Mouse (Mus musculus) frontal cortex, adult 2 months (tissue): ENCODE data around the gene Stk10. TPM values are rescaled to one million over a fixed set of nuclear protein-coding genes. Genes with fewer than 3 reads are reported as not detected.
A peak's percentile ranks its signal among the peaks of the same experiment; 100 is the strongest.

ENCODE experiments used
- DNase-seq, 2 experiments: peaks; one replicate each; pipeline ENCODE4 v3.0.0; 2022; ENCODE audit warnings: low spot score in 1 of 2; ENCODE audit errors: extremely low spot score in 1 of 2
- polyA plus RNA-seq: library from polyadenylated mRNA; depleted of rRNA; stranded (reverse); fragments of >200 nt; gene quantifications from 2 replicates; pipeline ENCODE4 v1.2.3, GENCODE M21; 2012

The Stk10 gene
- polyA plus RNA-seq, 1 experiment, result 4.2 TPM

- no peak for DNase-seq
Measured at GRCm38 (mm10) chr11:32548240-32548639, 15.1 kb downstream of the Stk10 start.

GRCm38 (mm10) chr11:32549236-32549635 lies 16.1 kb downstream of the Stk10 start:
- no peak for DNase-seq

- DNase-seq, result no peak
Measured at GRCm38 (mm10) chr11:32550102-32550501, 17.0 kb downstream of the Stk10 start.

GRCm38 (mm10) chr11:32551056-32551455 lies 18.0 kb downstream of the Stk10 start:
- no peak for DNase-seq

GRCm38 (mm10) chr11:32551579-32552297 lies 18.6 kb downstream of the Stk10 start:
- peak in 1 of 2 experiments; percentile 23 for DNase-seq

GRCm38 (mm10) chr11:32552401-32553090 lies 19.4 kb downstream of the Stk10 start:
- DNase-seq, result no peak

GRCm38 (mm10) chr11:32553311-32554140 lies 20.4 kb downstream of the Stk10 start:
- no peak for DNase-seq

GRCm38 (mm10) chr11:32554141-32555091 lies 21.3 kb downstream of the Stk10 start:
- no peak for DNase-seq

- DNase-seq, result no peak
Measured at GRCm38 (mm10) chr11:32555103-32555689, 22.1 kb downstream of the Stk10 start.

- no peak for DNase-seq
Measured at GRCm38 (mm10) chr11:32556333-32556990, 23.4 kb downstream of the Stk10 start.

- no peak for DNase-seq
Measured at GRCm38 (mm10) chr11:32558026-32558425, 24.9 kb downstream of the Stk10 start.

- no peak for DNase-seq
Measured at GRCm38 (mm10) chr11:32558677-32559076, 25.6 kb downstream of the Stk10 start.

- DNase-seq, result no peak
Measured at GRCm38 (mm10) chr11:32560015-32560770, 27.1 kb downstream of the Stk10 start.

GRCm38 (mm10) chr11:32561465-32562355 lies 28.6 kb downstream of the Stk10 start:
- no peak for DNase-seq

GRCm38 (mm10) chr11:32562706-32563105 lies 29.6 kb downstream of the Stk10 start:
- DNase-seq, result no peak

GRCm38 (mm10) chr11:32563660-32564059 lies 30.6 kb downstream of the Stk10 start:
- no peak for DNase-seq

- no peak for DNase-seq
Measured at GRCm38 (mm10) chr11:32564629-32565028, 31.5 kb downstream of the Stk10 start.
